Mouse (Mus musculus): ENCODE measurements around the gene Mcidas. TPM values are rescaled to one million over a fixed set of nuclear protein-coding genes. Genes with fewer than 3 reads are reported as not detected.
A peak's percentile ranks its signal among the peaks of the same experiment; 100 is the strongest.

The Mcidas gene
- polyA plus RNA-seq, 1 experiment from 2014 or later = not detected

DNA sequence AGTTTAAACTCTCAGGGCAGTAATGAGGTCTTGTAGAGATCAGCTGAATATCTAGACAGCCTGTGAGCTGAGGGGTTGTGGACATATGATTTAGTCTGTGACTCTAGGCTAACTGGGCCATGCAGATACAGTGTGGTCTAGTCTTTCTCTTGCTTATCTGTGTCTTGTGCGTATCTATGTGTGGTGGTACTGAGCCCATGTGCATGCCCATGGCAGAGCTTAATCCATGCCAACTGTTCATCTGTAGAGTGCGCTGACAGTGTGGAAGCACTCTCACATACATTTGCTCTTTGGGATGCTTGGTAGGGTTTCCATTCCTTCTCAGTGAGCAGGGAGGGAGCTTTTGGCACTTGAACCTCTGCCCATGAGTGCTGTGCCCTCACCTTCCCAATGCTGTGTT is 27.9 kb downstream of the Mcidas start:
- H3K27ac ChIP-seq = no peak overlapping the region
- no peak overlapping the region for H3K9ac ChIP-seq
- no peaks in the 10 kb centered on the region for H3K27me3 ChIP-seq
- no peak overlapping the region for H3K4me3 ChIP-seq
- ATAC-seq (ENCODE audit: insufficient number of reproducible peaks, low FRiP score, low TSS enrichment, low read depth) = no peak
- no peak overlapping the region for H3K4me2 ChIP-seq
- no peaks in the 10 kb centered on the region for H3K36me3 ChIP-seq
- WGBS = 86% methylated on average over 2 of the region's 2 CpGs
- H3K9me3 ChIP-seq = no peaks in the 10 kb centered on the region
- H3K4me1 ChIP-seq = no peaks in the 10 kb centered on the region

DNA sequence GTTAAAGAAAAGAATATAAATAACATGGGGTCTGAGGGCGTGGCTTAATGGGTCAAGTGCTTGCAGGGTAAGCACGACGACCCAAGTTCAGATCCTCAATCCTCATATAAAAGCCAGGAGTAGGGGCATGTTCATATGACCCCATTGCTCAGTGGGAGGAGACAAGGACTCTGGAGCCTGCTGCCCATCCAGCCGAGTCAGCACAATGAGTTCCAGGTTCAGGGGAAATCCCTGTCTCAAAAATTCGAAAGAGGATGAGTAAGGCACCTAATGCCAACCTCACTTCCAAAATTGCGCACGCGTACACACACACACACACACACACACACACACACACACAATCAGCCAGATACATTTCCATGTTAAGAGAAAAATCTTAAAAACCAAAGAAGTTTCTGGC is 28.8 kb downstream of the Mcidas start:
- Histone ChIP-seq H3K27ac (no peak overlapping the region), H3K4me2 (no peak overlapping the region), H3K4me3 (no peak overlapping the region), H3K9me3 (no peaks in the 10 kb centered on the region), H3K27me3 (no peaks in the 10 kb centered on the region), H3K9ac (no peak overlapping the region), H3K36me3 (no peaks in the 10 kb centered on the region), H3K4me1 (no peaks in the 10 kb centered on the region)
- WGBS = 69% methylated on average over 8 of the region's 8 CpGs
- ATAC-seq (ENCODE audit: insufficient number of reproducible peaks, low FRiP score, low TSS enrichment, low read depth) = no peak

GRCm38 (mm10) chr13:113023274-113024143 is 29.9 kb downstream of the Mcidas start:
- H3K36me3 ChIP-seq = no peaks in the 10 kb centered on the region
- 67% methylated on average over 17 of the region's 17 CpGs for WGBS
- no peaks in the 10 kb centered on the region for H3K4me1 ChIP-seq

DNA sequence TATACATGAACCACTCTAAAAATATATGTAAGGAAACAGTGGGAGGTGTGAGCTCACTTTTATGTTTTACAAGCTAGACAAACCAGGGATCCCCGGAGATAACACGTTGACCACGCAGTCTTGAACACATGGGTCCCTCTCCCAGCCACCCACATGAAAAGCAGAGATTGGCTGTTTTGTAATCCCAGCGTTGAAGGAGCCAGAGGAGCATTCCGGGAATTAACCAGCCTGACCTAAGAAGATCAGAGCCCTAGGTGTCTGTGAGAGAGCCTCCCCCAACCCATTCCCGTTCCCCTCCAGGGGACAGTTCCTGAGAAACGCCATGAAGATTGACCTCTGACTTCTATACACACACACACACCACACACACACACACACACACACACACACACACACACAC is 37.7 kb downstream of the Mcidas start:
- no peak for ATAC-seq (ENCODE audit: insufficient number of reproducible peaks, low FRiP score, low TSS enrichment, low read depth)
- Histone ChIP-seq H3K4me1 (peaks cover 30% of the 10 kb centered on the region), H3K36me3 (no peaks in the 10 kb centered on the region), H3K4me3 (peak overlapping the region; percentile 55), H3K4me2 (peak overlapping the region; percentile 99), H3K27ac (no peak overlapping the region), H3K9me3 (no peaks in the 10 kb centered on the region), H3K27me3 (peaks cover 41% of the 10 kb centered on the region), H3K9ac (no peak overlapping the region)
- 4% methylated on average over 7 of the region's 7 CpGs for WGBS

More at GRCm38 (mm10) chr13:113023274-113024143, 29.9 kb downstream of the Mcidas start:
- no peak overlapping the region for H3K4me2 ChIP-seq
- H3K27me3 ChIP-seq = no peaks in the 10 kb centered on the region
- H3K9ac ChIP-seq = no peak overlapping the region
- no peak overlapping the region for H3K4me3 ChIP-seq
- H3K9me3 ChIP-seq = no peaks in the 10 kb centered on the region
- no peak for ATAC-seq (ENCODE audit: insufficient number of reproducible peaks, low FRiP score, low TSS enrichment, low read depth)
- no peak overlapping the region for H3K27ac ChIP-seq

- Histone ChIP-seq H3K27ac (0 out of 2 replicates have a peak overlapping the region, but pooled peaks have one; percentile 4), H3K4me2 (peak overlapping the region; percentile 99), H3K27me3 (peaks cover 41% of the 10 kb centered on the region), H3K36me3 (no peaks in the 10 kb centered on the region), H3K9me3 (no peaks in the 10 kb centered on the region), H3K4me3 (peak overlapping the region; percentile 55), H3K9ac (peak overlapping the region; percentile 35; the same call in 1 of the 2 replicates), H3K4me1 (peaks cover 30% of the 10 kb centered on the region)
- peak; percentile 37; the same call in 1 of the 2 replicates for ATAC-seq (ENCODE audit: insufficient number of reproducible peaks, low FRiP score, low TSS enrichment, low read depth)
- WGBS = under 1% methylated on average over 40 of the region's 40 CpGs
Measured at GRCm38 (mm10) chr13:113031792-113032571, 38.3 kb downstream of the Mcidas start.

DNA sequence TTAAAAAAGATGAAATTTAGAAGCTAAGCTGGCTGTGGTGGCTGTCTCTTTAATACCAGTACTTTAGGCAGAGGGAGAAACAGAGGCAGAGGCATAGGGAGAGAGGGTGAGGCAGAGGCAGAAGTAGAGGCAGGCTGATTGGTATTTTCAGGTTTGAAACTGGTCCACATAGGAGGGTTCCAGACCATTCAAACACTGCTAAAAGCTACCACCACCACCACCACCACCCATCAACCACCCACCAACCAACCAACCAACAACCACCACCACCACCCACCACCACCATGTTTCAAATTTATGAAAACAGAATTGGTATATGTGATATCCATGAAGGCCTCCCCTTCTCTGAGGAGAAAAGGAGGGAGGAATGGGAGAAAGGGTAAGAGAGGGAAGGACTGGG is 39.2 kb downstream of the Mcidas start:
- no peak overlapping the region for H3K27ac ChIP-seq
- peaks cover 46% of the 10 kb centered on the region for H3K27me3 ChIP-seq
- peaks cover 30% of the 10 kb centered on the region for H3K4me1 ChIP-seq
- no peak overlapping the region for H3K4me2 ChIP-seq
- H3K9ac ChIP-seq = no peak overlapping the region
- ATAC-seq (ENCODE audit: insufficient number of reproducible peaks, low FRiP score, low TSS enrichment, low read depth) = no peak
- no peaks in the 10 kb centered on the region for H3K9me3 ChIP-seq
- no peak overlapping the region for H3K4me3 ChIP-seq
- no peaks in the 10 kb centered on the region for H3K36me3 ChIP-seq

DNA sequence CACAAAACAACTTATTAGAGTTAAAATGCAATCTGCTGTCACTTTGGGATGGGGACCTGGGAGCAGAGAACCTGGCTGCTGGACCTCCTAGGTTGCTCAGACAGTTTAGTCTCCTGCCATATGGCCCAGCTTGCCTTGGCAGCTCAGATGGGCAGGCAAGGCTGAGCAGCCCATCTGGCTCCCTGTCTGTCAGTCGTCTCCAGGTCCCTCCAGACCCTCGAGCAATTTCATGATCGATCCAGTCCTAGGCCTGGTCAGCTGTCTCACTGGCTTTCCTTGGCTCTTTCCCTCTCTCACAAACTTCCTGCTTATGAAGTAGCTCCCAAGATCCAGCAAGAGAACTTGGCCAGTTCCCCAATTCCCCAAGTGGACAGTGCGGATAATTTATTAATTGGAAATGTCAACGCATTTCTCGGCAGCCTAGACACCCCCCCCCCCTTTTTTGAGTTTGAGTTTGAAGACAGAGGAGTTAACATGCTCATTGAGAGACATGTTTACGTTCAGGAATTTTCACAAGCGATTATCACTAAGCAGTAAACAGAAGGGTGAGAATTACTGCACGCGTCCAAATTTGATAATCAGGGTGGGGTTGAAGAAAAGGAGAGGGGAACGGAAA is 40.7 kb downstream of the Mcidas start:
- 5% methylated on average over 11 of the region's 11 CpGs for WGBS
- Histone ChIP-seq H3K4me2 (peak overlapping the region; percentile 98), H3K27me3 (peaks cover 46% of the 10 kb centered on the region), H3K36me3 (no peaks in the 10 kb centered on the region), H3K9ac (peak overlapping the region; percentile 50; the same call in 1 of the 2 replicates), H3K27ac (no peak overlapping the region), H3K4me3 (peak overlapping the region; percentile 53), H3K9me3 (no peaks in the 10 kb centered on the region), H3K4me1 (peaks cover 30% of the 10 kb centered on the region)
- ATAC-seq (ENCODE audit: insufficient number of reproducible peaks, low FRiP score, low TSS enrichment, low read depth) = no peak

DNA sequence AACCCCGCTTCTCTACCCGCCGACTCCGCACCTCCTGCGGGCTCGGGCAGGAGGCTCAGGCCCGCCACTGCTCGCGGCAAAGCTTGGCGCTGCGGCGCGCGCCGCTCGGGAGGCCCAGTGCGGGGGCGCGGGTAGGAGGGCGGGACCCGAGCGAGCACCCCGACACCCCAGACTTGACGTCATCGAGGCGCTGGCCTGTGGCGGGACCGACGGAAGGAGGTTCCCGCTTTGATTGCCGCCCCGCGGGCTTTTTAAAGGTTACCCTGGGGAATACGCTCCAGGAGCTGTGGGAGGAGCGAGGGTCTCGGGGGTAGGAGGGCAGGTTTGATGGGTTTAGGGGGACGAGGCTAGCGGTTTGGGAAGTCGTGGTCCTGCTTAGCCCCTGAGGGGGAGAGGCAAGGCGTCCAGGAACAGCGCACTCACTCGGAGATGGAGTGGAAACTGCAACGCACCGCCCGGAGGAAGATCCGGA is 41.3 kb downstream of the Mcidas start, which contains the start of gene Cdc20b:
TSS of gene Cdc20b (plus strand) at position 162 of the 472 bp plus-strand sequence.
- peak within 1 kb of the TSS; percentile 98 for H3K4me2 ChIP-seq
- WGBS = under 1% methylated on average over 46 of the region's 46 CpGs
- peaks cover 30% of the 10 kb centered on the region for H3K4me1 ChIP-seq
- H3K4me3 ChIP-seq = peak within 1 kb of the TSS; percentile 53
- peak within 1 kb of the TSS; percentile 50 for H3K9ac ChIP-seq
- H3K27ac ChIP-seq = no peak within 1 kb of the TSS
- ATAC-seq (ENCODE audit: insufficient number of reproducible peaks, low FRiP score, low TSS enrichment, low read depth) = no peak
- no peaks in the 10 kb centered on the region for H3K36me3 ChIP-seq
- no peaks in the 10 kb centered on the region for H3K9me3 ChIP-seq
- H3K27me3 ChIP-seq = peaks cover 43% of the 10 kb centered on the region

DNA sequence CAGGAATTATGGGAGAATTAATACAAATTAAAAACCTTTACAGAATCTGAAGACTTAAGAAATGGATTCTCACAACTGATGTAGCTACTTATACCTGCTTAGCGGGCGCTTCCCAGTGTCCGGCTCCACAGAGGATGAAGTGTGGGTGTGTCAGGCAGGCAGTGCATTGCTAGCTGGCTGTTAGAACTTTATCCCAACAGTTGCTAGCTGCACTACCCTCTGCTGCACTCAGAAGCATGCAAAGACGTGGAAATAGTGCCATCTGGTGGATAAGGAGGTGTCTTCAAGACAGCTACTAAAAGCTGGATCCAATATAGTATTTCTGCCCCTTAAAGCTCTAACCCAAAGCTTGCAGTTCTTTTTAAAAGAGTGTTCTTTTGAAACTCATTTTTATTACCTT is 42.2 kb downstream of the Mcidas start:
- peak; percentile 80; the same call in 1 of the 2 replicates for ATAC-seq (ENCODE audit: insufficient number of reproducible peaks, low FRiP score, low TSS enrichment, low read depth)
- H3K36me3 ChIP-seq = no peaks in the 10 kb centered on the region
- no peak overlapping the region for H3K9ac ChIP-seq
- peak overlapping the region; percentile 98 for H3K4me2 ChIP-seq
- H3K27me3 ChIP-seq = peaks cover 42% of the 10 kb centered on the region
- WGBS = 0% methylated on average over 4 of the region's 4 CpGs
- H3K4me1 ChIP-seq = peaks cover 30% of the 10 kb centered on the region
- no peaks in the 10 kb centered on the region for H3K9me3 ChIP-seq
- peak overlapping the region; percentile 53 for H3K4me3 ChIP-seq
- no peak overlapping the region for H3K27ac ChIP-seq

DNA sequence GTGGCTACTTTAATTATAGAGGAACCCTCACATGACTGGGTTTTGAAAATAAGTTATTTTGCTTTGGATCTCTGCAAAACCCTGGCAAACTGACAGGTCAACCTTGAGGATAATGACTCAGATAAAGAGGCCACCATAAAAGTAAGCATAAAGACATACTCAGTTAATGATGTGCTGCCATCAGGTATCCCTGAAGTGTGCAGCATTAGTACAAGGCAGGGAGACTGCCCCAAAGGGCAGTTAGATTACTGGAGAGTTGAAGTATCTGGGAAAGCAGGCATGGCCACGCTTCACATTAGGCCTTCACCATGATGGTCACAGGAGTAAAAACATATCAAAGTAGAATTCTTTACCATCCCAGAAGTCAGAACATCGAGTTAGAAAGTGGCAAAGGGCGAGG is 51.2 kb downstream of the Mcidas start:
- Histone ChIP-seq H3K4me2 (peak overlapping the region; percentile 54), H3K4me3 (peak overlapping the region; percentile 61), H3K4me1 (peaks cover 10% of the 10 kb centered on the region; the same call in 1 of the 2 replicates), H3K27ac (0 out of 2 replicates have a peak overlapping the region, but pooled peaks have one; percentile 4), H3K9ac (0 out of 2 replicates have a peak overlapping the region, but pooled peaks have one; percentile 23), H3K27me3 (no peaks in the 10 kb centered on the region), H3K9me3 (no peaks in the 10 kb centered on the region), H3K36me3 (peaks cover 21% of the 10 kb centered on the region; the same call in 1 of the 2 replicates)
- ATAC-seq (ENCODE audit: insufficient number of reproducible peaks, low FRiP score, low TSS enrichment, low read depth) = no peak
- WGBS = 45% methylated on average over 3 of the region's 3 CpGs

GRCm38 (mm10) chr13:113045458-113046110 is 51.9 kb downstream of the Mcidas start:
- WGBS = 9% methylated on average over 18 of the region's 18 CpGs
- H3K4me2 ChIP-seq = peak overlapping the region; percentile 54

More at GRCm38 (mm10) chr13:113045458-113046110, 51.9 kb downstream of the Mcidas start:
- Histone ChIP-seq H3K4me1 (peaks cover 10% of the 10 kb centered on the region; the same call in 1 of the 2 replicates), H3K27me3 (no peaks in the 10 kb centered on the region), H3K9me3 (no peaks in the 10 kb centered on the region), H3K36me3 (peaks cover 21% of the 10 kb centered on the region; the same call in 1 of the 2 replicates), H3K9ac (peak overlapping the region; percentile 62), H3K4me3 (peak overlapping the region; percentile 61), H3K27ac (peak overlapping the region; percentile 90)
- no peak for ATAC-seq (ENCODE audit: insufficient number of reproducible peaks, low FRiP score, low TSS enrichment, low read depth)
